Mouse (Mus musculus) heart, adult 2 months (tissue): ENCODE measurements around the gene Hip1r. TPM values are rescaled to one million over a fixed set of nuclear protein-coding genes. Genes with fewer than 3 reads are reported as not detected.
A peak's percentile ranks its signal among the peaks of the same experiment; 100 is the strongest.

ENCODE experiments used
- DNase-seq, 2 experiments: peaks; one replicate each; pipeline ENCODE4 v3.0.0; 2021
- H3K27ac ChIP-seq: fragments of 200-600 bp; 2 replicates; pipeline ENCODE4 v1.8.1; 2022
- H3K27me3 ChIP-seq: fragments of 200-500 bp; 2 replicates; pipeline ENCODE4 v1.6.1; 2012; ENCODE audit warnings: mild to moderate bottlenecking, low read length, inconsistent platforms, mixed read lengths; ENCODE audit not compliant: control insufficient read depth, insufficient read depth
- H3K36me3 ChIP-seq: fragments of 200-500 bp; 2 replicates; pipeline ENCODE4 v1.6.1; 2012; ENCODE audit warnings: low read length, inconsistent platforms; ENCODE audit not compliant: control insufficient read depth, insufficient read depth
- H3K4me1 ChIP-seq: fragments of 200-500 bp; 2 replicates; pipeline ENCODE4 v1.6.1; 2011; ENCODE audit warnings: low read length; ENCODE audit not compliant: control insufficient read depth, insufficient read depth
- H3K4me3 ChIP-seq: fragments of 200-600 bp; 2 replicates; pipeline ENCODE4 v1.8.1; 2022
- H3K79me2 ChIP-seq: fragments of 200-500 bp; replicated peaks from 2 replicates; pipeline ENCODE4 v1.6.1; 2012; ENCODE audit warnings: mild to moderate bottlenecking, inconsistent platforms, low read length, moderate library complexity, mixed read lengths; ENCODE audit not compliant: control insufficient read depth, insufficient read depth
- H3K9ac ChIP-seq: fragments of 200-500 bp; 2 replicates; pipeline ENCODE4 v1.6.1; 2012; ENCODE audit warnings: low read depth, mild to moderate bottlenecking, control low read depth, inconsistent platforms, low read length, mixed read lengths
- CTCF ChIP-seq: fragments of 200-600 bp; IDR thresholded peaks from 2 replicates; pipeline ENCODE4 v1.8.1; 2022; ENCODE audit warnings: antibody characterized with exemption, mild to moderate bottlenecking, moderate library complexity
- EP300 ChIP-seq: fragments of 200-500 bp; IDR thresholded peaks from 2 replicates; pipeline ENCODE4 v1.6.1; 2011; ENCODE audit warnings: low read depth, low read length, control low read depth; ENCODE audit not compliant: insufficient read depth
- POLR2A ChIP-seq: fragments of 200-500 bp; IDR thresholded peaks from 2 replicates; pipeline ENCODE4 v1.6.1; 2011; ENCODE audit warnings: mild to moderate bottlenecking, low read depth, low read length, control low read depth; ENCODE audit not compliant: insufficient read depth
- WGBS: fragments of 180-500 bp; shearing (Covaris S2); methylation state at CpG from one replicate; pipeline ENCODE4 v1.1.7; 2018; 5-methylcytosine and 5-hydroxymethylcytosine counted together
- intact Hi-C: fragments of 180-260 bp; cut with DNase I; formaldehyde crosslinking; loops from one replicate; pipeline ENCODE4 v1.15.1; 2025
- polyA plus RNA-seq: library from polyadenylated mRNA; depleted of rRNA; stranded (reverse); fragments of >200 nt; gene quantifications from 2 replicates; pipeline ENCODE4 v1.2.3, GENCODE M21; 2012
- total RNA-seq, 2 experiments: library from RNA; stranded (reverse); gene quantifications; 2 replicates each; pipeline ENCODE4 v1.2.3; 2021

Hip1r gene
- total and polyA plus RNA-seq, 3 experiments, result 7.0 to 16.7 (median 16.3) TPM

DNA sequence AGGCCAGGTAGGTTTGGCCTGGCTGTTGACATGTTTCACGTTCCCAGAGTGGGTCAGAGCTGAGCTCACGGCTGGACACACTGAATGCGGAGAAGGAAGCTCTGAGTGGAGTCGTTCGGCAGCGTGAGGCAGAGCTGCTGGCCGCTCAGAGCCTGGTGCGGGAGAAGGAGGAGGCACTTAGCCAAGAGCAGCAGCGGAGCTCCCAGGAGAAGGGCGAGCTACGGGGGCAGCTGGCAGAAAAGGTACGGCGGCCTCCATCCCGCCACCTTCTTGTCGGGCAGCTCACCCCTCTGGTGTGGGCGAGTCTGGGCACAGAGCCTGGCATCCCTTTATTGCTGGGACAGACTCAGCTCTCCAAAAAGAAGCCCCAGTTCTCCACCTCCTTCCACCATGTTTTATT lies 24.4 kb downstream of the Hip1r start:
- Histone ChIP-seq H3K36me3 (no peaks in the 10 kb centered on the region), H3K27me3 (no peaks in the 10 kb centered on the region), H3K4me3 (no peak overlapping the region), H3K9ac (no peak overlapping the region), H3K79me2 (no peaks in the 10 kb centered on the region), H3K27ac (no peak overlapping the region), H3K4me1 (peaks cover 1% of the 10 kb centered on the region; the same call in 1 of the 2 replicates)
- no peak for TF ChIP-seq POLR2A
- TF ChIP-seq EP300, result no peak
- no peak for TF ChIP-seq CTCF
- intact Hi-C loops, result loop anchor here (10.0 kb wide), 1 partner anchor 173 kb away; no protein-coding TSS in a partner anchor
- 69% methylated on average over 16 of the region's 16 CpGs for WGBS
- no peak for DNase-seq

DNA sequence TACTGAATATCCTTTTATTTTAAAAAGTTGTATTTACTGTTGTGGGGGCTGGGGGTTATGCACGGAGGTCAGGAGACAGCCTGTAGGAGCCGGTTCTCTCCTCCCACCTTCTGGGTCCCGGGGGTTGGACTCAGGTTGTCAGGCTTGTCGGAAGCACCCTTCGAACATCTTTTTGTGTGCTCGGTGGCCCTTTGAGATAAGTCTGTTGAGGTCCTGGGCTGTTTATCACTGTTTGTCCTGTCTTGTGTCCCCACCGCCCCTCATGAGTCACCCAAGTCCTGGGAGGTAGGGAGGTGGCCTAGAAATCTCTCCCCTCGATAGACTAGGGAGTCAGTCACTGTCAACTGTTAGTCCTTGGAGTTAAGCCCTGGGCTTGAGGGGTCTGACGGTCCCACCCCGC lies 24.9 kb downstream of the Hip1r start:
- H3K4me1 ChIP-seq, result peaks cover 1% of the 10 kb centered on the region; the same call in 1 of the 2 replicates
- no peak for DNase-seq
- intact Hi-C loops, result loop anchor here (10.0 kb wide), 1 partner anchor 174 kb away; no protein-coding TSS in a partner anchor
- no peak overlapping the region for H3K9ac ChIP-seq
- H3K27me3 ChIP-seq, result no peaks in the 10 kb centered on the region
- TF ChIP-seq POLR2A (no peak), EP300 (no peak), CTCF (no peak)
- H3K4me3 ChIP-seq, result no peak overlapping the region
- WGBS, result 70% methylated on average over 10 of the region's 10 CpGs
- H3K36me3 ChIP-seq, result no peaks in the 10 kb centered on the region
- H3K79me2 ChIP-seq, result no peaks in the 10 kb centered on the region
- H3K27ac ChIP-seq, result no peak overlapping the region

DNA sequence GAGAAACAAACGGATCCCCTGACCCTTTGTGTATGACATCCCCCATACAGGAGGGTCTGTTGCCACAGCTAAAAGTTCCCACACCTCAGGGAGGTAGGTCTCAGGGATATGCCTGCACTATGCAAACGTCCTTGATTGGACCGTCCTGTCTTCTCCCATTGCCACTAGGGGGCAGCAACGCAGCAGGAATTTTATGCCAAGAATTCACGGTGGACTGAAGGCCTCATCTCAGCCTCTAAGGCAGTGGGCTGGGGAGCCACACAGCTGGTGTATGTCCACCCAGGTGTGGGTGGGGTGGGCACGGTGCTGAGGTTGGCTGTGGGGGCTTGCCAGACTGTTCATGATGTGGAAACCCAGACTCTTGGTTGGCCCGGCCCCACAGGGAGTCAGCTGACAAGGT lies 27.4 kb downstream of the Hip1r start:
- Histone ChIP-seq H3K27me3 (no peaks in the 10 kb centered on the region), H3K9ac (no peak overlapping the region), H3K36me3 (no peaks in the 10 kb centered on the region), H3K27ac (no peak overlapping the region), H3K4me3 (no peak overlapping the region), H3K79me2 (no peaks in the 10 kb centered on the region), H3K4me1 (no peaks in the 10 kb centered on the region)
- WGBS, result 10% methylated on average over 7 of the region's 7 CpGs
- intact Hi-C loops, result loop anchor here (1.0 kb wide), 1 partner anchor 84 kb away; no protein-coding TSS in a partner anchor
- no peak for TF ChIP-seq POLR2A
- TF ChIP-seq EP300, result peak; percentile 97
- TF ChIP-seq CTCF, result peak; percentile 98
- DNase-seq, result peak; percentile 85 to 92

DNA sequence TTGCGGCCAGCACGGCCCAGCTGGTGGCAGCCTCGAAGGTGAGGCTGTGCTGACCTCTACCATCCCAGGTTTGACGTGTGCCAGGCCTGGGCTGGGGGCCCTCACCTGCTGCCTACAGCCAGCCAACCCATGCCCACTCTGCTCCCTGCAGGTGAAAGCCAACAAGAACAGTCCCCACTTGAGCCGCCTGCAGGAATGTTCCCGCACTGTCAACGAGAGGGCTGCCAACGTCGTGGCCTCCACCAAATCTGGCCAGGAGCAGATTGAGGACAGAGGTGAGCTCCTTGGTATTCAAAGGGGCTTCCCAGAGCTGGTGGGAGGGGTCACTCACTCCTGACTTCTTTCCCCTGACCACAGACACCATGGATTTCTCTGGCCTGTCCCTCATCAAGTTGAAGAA lies 27.8 kb downstream of the Hip1r start:
- H3K9ac ChIP-seq, result no peak overlapping the region
- no peaks in the 10 kb centered on the region for H3K79me2 ChIP-seq
- H3K4me1 ChIP-seq, result no peaks in the 10 kb centered on the region
- no peak overlapping the region for H3K27ac ChIP-seq
- WGBS, result 44% methylated on average over 9 of the region's 9 CpGs
- H3K36me3 ChIP-seq, result no peaks in the 10 kb centered on the region
- no peaks in the 10 kb centered on the region for H3K27me3 ChIP-seq
- no peak for DNase-seq
- intact Hi-C loops, result loop anchor here (1.0 kb wide), 1 partner anchor 84 kb away; no protein-coding TSS in a partner anchor
- no peak overlapping the region for H3K4me3 ChIP-seq
- no peak for TF ChIP-seq CTCF
- TF ChIP-seq EP300, result no peak
- no peak for TF ChIP-seq POLR2A

DNA sequence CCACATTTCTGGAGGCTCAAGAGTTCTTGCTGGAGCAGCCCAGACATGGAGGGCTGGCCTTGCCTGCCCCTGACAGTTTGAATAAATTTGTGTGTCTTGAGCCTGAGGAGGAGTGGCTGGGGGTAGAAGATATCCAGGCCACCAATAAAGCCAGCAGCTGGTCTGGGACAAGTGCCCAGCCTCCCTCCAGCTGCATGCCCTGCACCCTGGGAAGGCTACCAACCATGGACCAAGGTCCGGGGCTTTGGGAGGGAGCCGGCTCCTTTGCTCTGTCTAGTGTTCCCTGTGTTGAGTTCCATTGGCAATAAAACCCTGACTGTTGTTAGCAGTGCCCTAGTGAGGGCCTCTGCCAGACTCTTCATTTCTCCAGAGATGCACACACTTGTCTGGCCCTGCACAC lies 29.4 kb downstream of the Hip1r start:
- H3K27ac ChIP-seq, result no peak overlapping the region
- H3K36me3 ChIP-seq, result no peaks in the 10 kb centered on the region
- H3K79me2 ChIP-seq, result no peaks in the 10 kb centered on the region
- no peaks in the 10 kb centered on the region for H3K27me3 ChIP-seq
- no peak overlapping the region for H3K9ac ChIP-seq
- H3K4me1 ChIP-seq, result no peaks in the 10 kb centered on the region; the same call in 1 of the 2 replicates
- intact Hi-C loops, result no loop called here
- TF ChIP-seq POLR2A, result no peak
- TF ChIP-seq CTCF, result no peak
- 0 out of 2 replicates have a peak, but pooled peaks have one; percentile 21 for TF ChIP-seq EP300
- peak in 1 of 2 experiments; percentile 68 for DNase-seq
- no peak overlapping the region for H3K4me3 ChIP-seq
- 28% methylated on average over 2 of the region's 2 CpGs for WGBS

DNA sequence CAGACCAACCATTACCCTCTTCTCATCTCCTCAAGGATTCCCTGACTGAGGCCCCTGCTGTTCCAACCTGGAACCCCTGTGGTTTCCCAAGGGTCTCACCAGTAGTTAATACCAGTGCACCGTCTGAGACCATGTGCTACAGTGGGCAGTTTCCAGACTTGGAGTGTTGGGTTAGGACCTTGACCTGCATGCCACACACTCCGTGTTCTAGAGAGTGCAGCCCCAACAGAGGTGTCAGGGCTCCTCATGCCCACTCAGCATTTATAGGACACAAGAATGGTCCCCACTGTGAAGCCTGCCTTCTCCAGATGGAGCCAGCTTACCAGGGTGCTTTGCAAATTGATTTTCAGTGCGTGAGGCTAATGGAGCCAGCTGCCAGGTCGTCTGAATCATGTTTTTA lies 29.9 kb downstream of the Hip1r start:
- WGBS, result 55% methylated on average over 4 of the region's 4 CpGs
- no peaks in the 10 kb centered on the region; the same call in 1 of the 2 replicates for H3K4me1 ChIP-seq
- no peaks in the 10 kb centered on the region for H3K36me3 ChIP-seq
- TF ChIP-seq EP300, result no peak
- TF ChIP-seq POLR2A, result no peak
- TF ChIP-seq CTCF, result no peak
- DNase-seq, result no peak
- no peak overlapping the region for H3K4me3 ChIP-seq
- no peak overlapping the region for H3K9ac ChIP-seq
- no peak overlapping the region for H3K27ac ChIP-seq
- H3K79me2 ChIP-seq, result no peaks in the 10 kb centered on the region
- H3K27me3 ChIP-seq, result no peaks in the 10 kb centered on the region
- intact Hi-C loops, result no loop called here
